In genomic region chr13:69530951-69531350, GRCm38 (mm10) we compare ENCODE assay signal across 8 mouse cellular contexts. TPM values are rescaled to one million over a fixed set of nuclear protein-coding genes. Genes with fewer than 3 reads are reported as not detected.
DNase-seq lines count a peak whose midpoint lies in the region; ATAC-seq and TF ChIP-seq lines count a peak whose summit lies in the region.

No protein-coding gene starts in this region.

- no peak for TF ChIP-seq EP300 in stomach, postnatal 0 days (optimal IDR thresholded peaks at IDR 0.05)
- TF ChIP-seq EP300 in heart, adult 2 months (IDR thresholded peaks at IDR 0.05; ENCODE audit: insufficient read depth, low read depth, low read length), result no peak

- no peak for TF ChIP-seq CTCF in lung, adult 2 months (IDR thresholded peaks at IDR 0.05; ENCODE audit: insufficient read depth, low read length)
- no peak for TF ChIP-seq CTCF in stomach, postnatal 0 days (IDR thresholded peaks at IDR 0.05; ENCODE audit: low read depth)
- no peak for TF ChIP-seq CTCF in heart, adult 2 months (IDR thresholded peaks at IDR 0.05)

- peak overlapping the region; percentile 47 for H3K9ac ChIP-seq in lung, embryonic 16.5 days (ENCODE audit: low read length)
- H3K9ac ChIP-seq in liver, embryonic 13.5 days, result peak overlapping the region; percentile 97
- no peak overlapping the region for H3K9ac ChIP-seq in stomach, postnatal 0 days (ENCODE audit: low read length)
- H3K9ac ChIP-seq in heart, adult 2 months (ENCODE audit: low read depth, low read length), result no peak overlapping the region

- peak; percentile 42 for DNase-seq in cerebellum, adult 11-12 months
- no peak for DNase-seq in cerebellum, postnatal 36 days
- DNase-seq in lung, adult 2 months, result no peak
- DNase-seq in liver, embryonic 13.5 days, result no peak
- no peak for DNase-seq in stomach, postnatal 0 days (ENCODE audit: low spot score)
- DNase-seq in thymus, postnatal 36 days, result no peak
- DNase-seq in heart, adult 2 months, result no peak

- 81% methylated on average over 6 of the region's 6 CpGs for WGBS in lung, embryonic 16.5 days
- 73% methylated on average over 6 of the region's 6 CpGs for WGBS in lung, adult 2 months
- 82% methylated on average over 6 of the region's 6 CpGs for WGBS in liver, embryonic 13.5 days (ENCODE audit: insufficient replicate concordance)
- 74% methylated on average over 6 of the region's 6 CpGs for WGBS in stomach, postnatal 0 days
- 86% methylated on average over 6 of the region's 6 CpGs for WGBS in heart, adult 2 months

- H3K27ac ChIP-seq in lung, embryonic 16.5 days (ENCODE audit: low read length), result no peak overlapping the region
- H3K27ac ChIP-seq in liver, embryonic 13.5 days, result no peak overlapping the region
- no peak overlapping the region for H3K27ac ChIP-seq in stomach, postnatal 0 days (replicated peaks)
- H3K27ac ChIP-seq in heart, adult 2 months, result no peak overlapping the region

- H3K9me3 ChIP-seq in lung, embryonic 16.5 days (ENCODE audit: control insufficient read depth, low read length), result no peaks in the 10 kb centered on the region
- H3K9me3 ChIP-seq in liver, embryonic 13.5 days (replicated peaks), result no peaks in the 10 kb centered on the region
- no peaks in the 10 kb centered on the region for H3K9me3 ChIP-seq in stomach, postnatal 0 days (ENCODE audit: control insufficient read depth, low read length)

- no peaks in the 10 kb centered on the region; the same call in 1 of the 2 replicates for H3K36me3 ChIP-seq in lung, embryonic 16.5 days (ENCODE audit: control insufficient read depth, insufficient read depth, low read length)
- peaks cover 23% of the 10 kb centered on the region for H3K36me3 ChIP-seq in liver, embryonic 13.5 days
- no peaks in the 10 kb centered on the region for H3K36me3 ChIP-seq in stomach, postnatal 0 days (ENCODE audit: control insufficient read depth, insufficient read depth, low read length)
- no peaks in the 10 kb centered on the region for H3K36me3 ChIP-seq in heart, adult 2 months (ENCODE audit: control insufficient read depth, insufficient read depth, low read length)

- H3K4me3 ChIP-seq in lung, embryonic 16.5 days (ENCODE audit: low read length), result no peak overlapping the region
- H3K4me3 ChIP-seq in lung, adult 2 months (replicated peaks; ENCODE audit: extremely low read depth, low read depth, low read length), result no peak overlapping the region
- H3K4me3 ChIP-seq in liver, embryonic 13.5 days (replicated peaks), result peak overlapping the region; percentile 95
- H3K4me3 ChIP-seq in stomach, postnatal 0 days (ENCODE audit: low read depth, low read length), result no peak overlapping the region
- no peak overlapping the region for H3K4me3 ChIP-seq in heart, adult 2 months

- peaks cover 7% of the 10 kb centered on the region for H3K79me2 ChIP-seq in heart, adult 2 months (replicated peaks; ENCODE audit: control insufficient read depth, insufficient read depth, low read length)

- no peak for ATAC-seq in lung, embryonic 16.5 days (ENCODE audit: low read depth)
- no peak for ATAC-seq in liver, embryonic 13.5 days (ENCODE audit: low read depth)
- ATAC-seq in stomach, postnatal 0 days (ENCODE audit: low FRiP score, low TSS enrichment), result no peak

- TF ChIP-seq POLR2A in lung, adult 2 months (IDR thresholded peaks at IDR 0.05; ENCODE audit: borderline replicate concordance, extremely low read depth, low read depth, low read length), result no peak
- TF ChIP-seq POLR2A in heart, adult 2 months (IDR thresholded peaks at IDR 0.05; ENCODE audit: insufficient read depth, low read depth, low read length), result no peak

- peaks cover 37% of the 10 kb centered on the region for H3K4me1 ChIP-seq in lung, embryonic 16.5 days (replicated peaks; ENCODE audit: control insufficient read depth, insufficient read depth, low read length)
- H3K4me1 ChIP-seq in lung, adult 2 months (ENCODE audit: control insufficient read depth, insufficient read depth, low read length), result peaks cover 13% of the 10 kb centered on the region
- H3K4me1 ChIP-seq in liver, embryonic 13.5 days (replicated peaks), result peaks cover 76% of the 10 kb centered on the region
- peaks cover 8% of the 10 kb centered on the region; the same call in 1 of the 2 replicates for H3K4me1 ChIP-seq in stomach, postnatal 0 days (replicated peaks; ENCODE audit: control insufficient read depth, insufficient read depth)
- peaks cover 23% of the 10 kb centered on the region for H3K4me1 ChIP-seq in heart, adult 2 months (ENCODE audit: control insufficient read depth, insufficient read depth, low read length)

- no peaks in the 10 kb centered on the region for H3K27me3 ChIP-seq in lung, embryonic 16.5 days (ENCODE audit: control insufficient read depth, insufficient read depth, low read depth, low read length)
- H3K27me3 ChIP-seq in liver, embryonic 13.5 days, result no peaks in the 10 kb centered on the region
- H3K27me3 ChIP-seq in stomach, postnatal 0 days (ENCODE audit: control insufficient read depth, insufficient read depth, low read length), result no peaks in the 10 kb centered on the region
- H3K27me3 ChIP-seq in heart, adult 2 months (ENCODE audit: control insufficient read depth, insufficient read depth, low read length), result no peaks in the 10 kb centered on the region

- peak overlapping the region; percentile 79 for H3K4me2 ChIP-seq in lung, embryonic 16.5 days (ENCODE audit: low read depth, low read length)
- peak overlapping the region; percentile 95 for H3K4me2 ChIP-seq in liver, embryonic 13.5 days
- peak overlapping the region; percentile 90 for H3K4me2 ChIP-seq in stomach, postnatal 0 days (replicated peaks; ENCODE audit: low read depth)

- intact Hi-C loops in heart, adult 2 months (cut with DNase I), result loop anchor here (2.0 to 10.0 kb wide), 2 partner anchors 14 to 946 kb away; partner anchors contain the start of genes Fastkd3 and Mtrr

RNA-seq across cellular contexts. Expression of gene Nsun2, which starts 2.6 kb away (rescaled TPM):
- polyA plus RNA-seq in lung, embryonic 16.5 days (2015; fragmentation: Nextera tagmentation; extraction: Ambion mirVana), result 86.6 and 89.2 TPM in 2 replicates
- 19.3 and 28.7 TPM in 2 replicates for polyA plus RNA-seq in lung, adult 2 months (2012; rRNA removed)
- polyA plus RNA-seq in liver, embryonic 13.5 days (2015; fragmentation: Nextera tagmentation; extraction: Ambion mirVana), result 136 and 159 TPM in 2 replicates
- 68.6 and 69.7 TPM in 2 replicates for polyA plus RNA-seq in stomach, postnatal 0 days (2015; fragmentation: Nextera tagmentation; extraction: Ambion mirVana)
- total RNA-seq in heart, adult 2 months (2021), result 10 to 100 TPM; 40.4 to 47.9 TPM
- 29.3 and 53.3 TPM in 2 replicates for polyA plus RNA-seq in heart, adult 2 months (2012; rRNA removed)

RNA-seq across cellular contexts. Expression of gene Tent4a, which starts 3.5 kb away (rescaled TPM):
- polyA plus RNA-seq in lung, embryonic 16.5 days (2015; fragmentation: Nextera tagmentation; extraction: Ambion mirVana), result 5.0 and 5.1 TPM in 2 replicates
- 12.0 and 12.5 TPM in 2 replicates for polyA plus RNA-seq in lung, adult 2 months (2012; rRNA removed)
- polyA plus RNA-seq in liver, embryonic 13.5 days (2015; fragmentation: Nextera tagmentation; extraction: Ambion mirVana), result 1.9 and 2.1 TPM in 2 replicates
- polyA plus RNA-seq in stomach, postnatal 0 days (2015; fragmentation: Nextera tagmentation; extraction: Ambion mirVana), result 2.6 and 3.1 TPM in 2 replicates
- 10 to 100 TPM; 11.0 to 12.7 TPM for total RNA-seq in heart, adult 2 months (2021)
- 8.1 and 8.9 TPM in 2 replicates for polyA plus RNA-seq in heart, adult 2 months (2012; rRNA removed)

Comparison
In these comparisons a context has a peak if more than half of its experiments do, and no peak if none do; other contexts are left out.
1. H3K9ac ChIP-seq: peak in lung, embryonic 16.5 days (single experiment) and liver, embryonic 13.5 days (single experiment); none in stomach, postnatal 0 days (single experiment) and heart, adult 2 months (single experiment).
2. Peak in every context shown above with its lines, with median percentiles within 50 percentile points of each other: H3K4me2 ChIP-seq.